Mouse (Mus musculus) ES-Bruce4 (cell line): ENCODE data around the gene Gsdmc3.
"Not testable (repeated sequence)": the region's sequence is repeated elsewhere in the genome, so short reads cannot be mapped to it uniquely, and the experiment has no call there.

Source experiments
- CTCF ChIP-seq: IDR thresholded peaks from one replicate; pipeline ENCODE4 v1.8.1; 2011; ENCODE audit warnings: low read depth, low read length
- EP300 ChIP-seq: IDR thresholded peaks from 2 replicates; pipeline ENCODE4 v1.6.1; 2011; ENCODE audit warnings: low read depth, low read length; ENCODE audit not compliant: insufficient read depth

GRCm38 (mm10) chr15:63888440-63888839 lies 10.1 kb upstream of the Gsdmc3 start:
- TF ChIP-seq CTCF, EP300: not testable (repeated sequence)
